Mouse (Mus musculus): Measurements from ENCODE around the gene Olfr1095.

Gene Olfr1095

DNA sequence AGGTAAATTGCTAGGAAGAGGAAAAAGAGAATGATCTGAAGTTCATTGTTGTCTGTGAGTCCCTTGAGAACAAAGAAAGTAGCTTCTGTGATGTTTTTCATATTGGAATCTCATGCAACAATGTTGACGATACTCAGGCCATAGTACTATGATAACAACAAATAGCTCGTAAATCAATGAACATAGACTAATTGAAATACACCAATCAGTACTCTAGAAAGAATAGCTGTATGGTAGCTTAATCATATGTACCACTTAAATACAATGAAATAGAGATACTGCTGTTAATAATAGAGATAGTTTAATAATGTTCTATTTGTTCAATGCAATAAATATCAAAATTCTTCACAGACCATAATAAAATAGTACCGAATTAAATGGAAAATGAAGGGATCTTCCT, at the start of gene Olfr1095:
TSS of gene Olfr1095 (minus strand) at position 101 of the 400 bp plus-strand sequence.
- in situ Hi-C loops (cut with MboI, MseI), result no loop called here

DNA sequence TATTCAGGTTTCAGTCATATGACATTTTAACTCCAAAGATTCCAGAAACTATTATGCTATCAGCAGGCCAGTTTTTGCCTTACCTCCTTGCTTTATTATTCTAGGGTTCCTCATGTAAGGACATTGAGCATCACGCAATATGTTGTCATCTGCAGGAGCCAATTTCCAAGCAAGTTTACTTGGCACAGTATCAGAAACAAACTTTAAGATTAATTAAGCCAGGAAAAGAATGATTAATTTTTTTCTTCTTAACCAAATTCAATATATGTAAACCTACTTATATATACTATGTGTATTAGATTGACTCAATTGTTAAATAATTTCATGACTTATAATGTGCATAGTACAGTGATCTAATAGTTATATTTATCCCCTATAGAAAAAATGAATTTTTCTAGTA, 40.6 kb upstream of the Olfr1095 start, which contains the start of gene Olfr1097:
TSS of gene Olfr1097 (minus strand) at position 101 of the 400 bp plus-strand sequence.
- in situ Hi-C loops (cut with MboI, MseI), result no loop called here

DNA sequence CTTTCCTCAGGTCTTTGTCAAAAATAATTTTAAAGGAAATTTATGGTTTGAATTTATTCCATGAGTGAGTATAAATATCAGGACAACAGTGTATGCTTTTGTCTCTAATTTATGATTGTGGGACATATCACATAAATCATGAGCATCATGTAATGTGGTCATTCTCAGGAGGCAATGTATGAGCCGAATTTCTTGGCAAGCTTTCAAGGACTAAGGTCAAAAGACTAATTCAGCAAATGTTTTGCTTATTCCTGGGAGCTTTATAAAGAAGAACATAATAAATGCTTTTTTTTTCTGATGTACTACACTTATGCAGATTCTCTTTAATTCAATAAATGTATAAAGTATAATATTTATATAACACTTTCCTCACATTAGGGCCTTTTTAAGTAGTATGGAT, 23.2 kb upstream of the Olfr1095 start, which contains the start of gene Gm13723:
TSS of gene Gm13723 (minus strand) at position 101 of the 400 bp plus-strand sequence.
- in situ Hi-C loops (cut with MboI, MseI), result no loop called here

DNA sequence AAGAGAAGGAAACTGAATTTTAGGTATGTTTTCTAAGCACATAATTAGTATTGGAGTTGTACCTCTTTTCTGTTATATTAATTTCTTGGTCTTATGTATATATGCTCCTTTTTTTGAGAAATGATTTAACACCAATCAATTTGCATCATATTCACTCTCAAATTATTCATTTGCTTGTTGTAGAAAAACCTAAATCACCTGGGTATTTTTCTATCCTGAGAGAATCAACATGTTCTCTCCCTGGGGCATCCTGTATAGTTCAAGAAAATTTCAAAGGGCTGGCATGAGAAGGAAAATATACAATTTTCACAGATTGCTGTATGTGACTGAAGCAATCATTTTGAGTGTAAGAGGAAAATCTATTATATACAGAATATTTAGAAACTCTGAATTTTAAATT, 27.1 kb downstream of the Olfr1095 start, which contains the start of gene Olfr1094:
TSS of gene Olfr1094 (plus strand) at position 301 of the 400 bp plus-strand sequence.
- in situ Hi-C loops (cut with MboI, MseI), result no loop called here

DNA sequence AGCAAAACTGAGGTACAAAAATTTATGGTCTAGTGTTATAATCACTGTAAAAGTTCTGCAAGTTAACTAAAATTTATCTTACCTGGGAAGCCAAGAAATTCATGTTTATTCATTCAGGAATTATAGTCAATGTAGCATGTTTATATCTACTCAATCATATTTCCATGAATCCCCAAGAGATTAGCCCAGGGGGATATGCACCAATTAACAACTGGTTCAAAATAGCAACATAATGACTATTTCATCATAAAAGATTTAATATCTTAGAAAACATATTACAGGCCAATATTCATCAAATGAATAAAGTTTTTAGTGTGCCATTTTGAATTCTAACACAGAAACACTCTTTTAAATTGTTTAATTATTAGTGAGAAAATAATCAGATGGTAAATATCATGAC, 41.6 kb downstream of the Olfr1095 start, which contains the start of gene Olfr141:
TSS of gene Olfr141 (minus strand) at position 101 of the 400 bp plus-strand sequence.
- in situ Hi-C loops (cut with MboI, MseI), result no loop called here

Data from T-helper 2 cell (primary cell).